In genomic region chr17:5201859-5202598, GRCm38 (mm10) we compare ENCODE assay signal across 8 mouse cellular contexts.
A peak's percentile ranks its signal among the peaks of the same experiment; 100 is the strongest.
DNase-seq lines count a peak whose midpoint lies in the region; ATAC-seq and TF ChIP-seq lines count a peak whose summit lies in the region.

No protein-coding gene starts in this region.

- H3K4me3 ChIP-seq in G1E (ENCODE audit: low read depth, low read length): no peak overlapping the region

- intact Hi-C loops in heart, postnatal 25 days (cut with DNase I): loop anchor here (5.0 to 10.0 kb wide), 3 partner anchors 120 to 427 kb away; no protein-coding TSS in a partner anchor
- intact Hi-C loops in left cerebral cortex, postnatal 14 days (cut with DNase I): loop anchor here (5.0 kb wide), 1 partner anchor 195 kb away; no protein-coding TSS in a partner anchor

- H3K36me3 ChIP-seq in G1E (replicated peaks): peaks cover 21% of the 10 kb centered on the region

- TF ChIP-seq CTCF in G1E (IDR thresholded peaks at IDR 0.05; ENCODE audit: low read depth, low read length): peak; percentile 51; the same call in 1 of the 2 replicates

- peak; percentile 54 for ATAC-seq in G1E (ENCODE audit: extremely low read depth, insufficient number of reproducible peaks, low FRiP score, poor library complexity, severe bottlenecking)
- peak; percentile 65; the same call in 1 of the 2 replicates for ATAC-seq in monocyte, adult 5-6 weeks (replicated peaks; ENCODE audit: insufficient number of reproducible peaks, low FRiP score, low TSS enrichment, poor library complexity, severe bottlenecking)

- H3K27me3 ChIP-seq in G1E (ENCODE audit: insufficient read depth, low read length): no peaks in the 10 kb centered on the region

- H3K4me1 ChIP-seq in G1E (ENCODE audit: insufficient read depth, low read depth, low read length): peaks cover 4% of the 10 kb centered on the region; the same call in 1 of the 2 replicates

- DNase-seq in layer of hippocampus, adult 11-12 months (ENCODE audit: low spot score): peak; percentile 72
- no peak for DNase-seq in layer of hippocampus, adult 9-11 months
- DNase-seq in G1E (ENCODE audit: low spot score): peak; percentile 57
- DNase-seq in embryo, embryonic 9.5 days (ENCODE audit: extremely low spot score): peak; percentile 49
- DNase-seq in heart, postnatal 25 days (ENCODE audit: low spot score): peak; percentile 29
- peak; percentile 75 to 76 for DNase-seq in left cerebral cortex, postnatal 14 days (ENCODE audit: low spot score in 2 of 2)
- no peak for DNase-seq in urinary bladder, postnatal 4 days (ENCODE audit: low spot score in 2 of 2)

- H3K9me3 ChIP-seq in G1E (replicated peaks): no peaks in the 10 kb centered on the region

Comparison
In these comparisons a context has a peak if more than half of its experiments do, and no peak if none do; other contexts are left out.
1. DNase-seq: peak in layer of hippocampus, adult 11-12 months (single experiment), G1E (single experiment), embryo, embryonic 9.5 days (single experiment), heart, postnatal 25 days (single experiment) and left cerebral cortex, postnatal 14 days (2 of 2); none in layer of hippocampus, adult 9-11 months (single experiment) and urinary bladder, postnatal 4 days (0 of 2).